Mouse (Mus musculus) megakaryocyte, embryonic 14.5 days (primary cell): ENCODE results near the gene Mast4.

Experiments
- FLI1 ChIP-seq: IDR thresholded peaks from 2 replicates; pipeline ENCODE4 v1.6.1; 2012; ENCODE audit warnings: low read length, inconsistent platforms, mixed read lengths
- GATA1 ChIP-seq: IDR thresholded peaks from 3 replicates; pipeline ENCODE4 v1.6.1; 2012; ENCODE audit warnings: mixed read lengths, low read length, inconsistent platforms, borderline replicate concordance

- no peak for TF ChIP-seq GATA1
- no peak for TF ChIP-seq FLI1
Observed at GRCm38 (mm10) chr13:103102598-103102997, 231.7 kb downstream of the Mast4 start.
